Mouse (Mus musculus): ENCODE data around the gene Tubb4b. TPM values are rescaled to one million over a fixed set of nuclear protein-coding genes. Genes with fewer than 3 reads are reported as not detected.

Tubb4b gene
- total RNA-seq, 2 experiments from 2014 or later: 317 to 329 TPM

DNA sequence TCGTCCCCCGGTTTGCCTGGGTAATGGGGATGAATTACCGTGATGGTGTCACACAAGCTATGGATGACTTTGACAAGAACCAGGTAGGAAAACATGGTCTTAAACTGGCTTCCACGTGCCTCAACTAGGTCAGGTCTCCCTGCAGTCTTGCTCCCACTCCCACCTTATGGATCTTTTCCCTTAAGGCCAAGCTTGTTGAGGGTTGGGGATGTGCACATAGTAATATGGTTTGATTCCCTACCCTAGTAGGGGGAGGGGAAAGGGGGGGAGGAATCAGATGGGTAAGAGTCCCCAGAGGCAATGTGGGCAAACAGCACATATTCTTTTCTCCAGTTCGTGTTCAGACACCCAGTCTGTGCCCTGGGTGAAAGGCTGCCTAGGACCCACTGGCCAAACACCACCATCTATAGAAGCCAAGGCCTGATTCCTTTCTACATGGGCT lies 3.1 kb downstream of the Tubb4b start:
- no peak overlapping the region for H3K27ac ChIP-seq
- no peak overlapping the region for H3K4me3 ChIP-seq
- DNase-seq (ENCODE audit: extremely low spot score in 1 of 2, low spot score in 2 of 2): no peak
- intact Hi-C loops (cut with DNase I): no loop called here
- no peak for TF ChIP-seq CTCF (IDR thresholded peaks at IDR 0.05)

GRCm38 (mm10) chr2:25218445-25218844 lies 6.1 kb downstream of the Tubb4b start, which contains the start of gene Fam166a:
Fam166a (plus strand) TSS chr2:25218745.
- TF ChIP-seq CTCF (IDR thresholded peaks at IDR 0.05): no peak
- DNase-seq (ENCODE audit: extremely low spot score in 1 of 2, low spot score in 2 of 2): no peak
- H3K4me3 ChIP-seq: no peak within 1 kb of the TSS
- no peak within 1 kb of the TSS for H3K27ac ChIP-seq
- intact Hi-C loops (cut with DNase I): no loop called here

- no peak overlapping the region for H3K4me3 ChIP-seq
- DNase-seq (ENCODE audit: extremely low spot score in 1 of 2, low spot score in 2 of 2): no peak
- H3K27ac ChIP-seq: no peak overlapping the region
- intact Hi-C loops (cut with DNase I): no loop called here
- no peak for TF ChIP-seq CTCF (IDR thresholded peaks at IDR 0.05)
These were observed 6.8 kb downstream of the Tubb4b start for GRCm38 (mm10) chr2:25217666-25218065.

DNA sequence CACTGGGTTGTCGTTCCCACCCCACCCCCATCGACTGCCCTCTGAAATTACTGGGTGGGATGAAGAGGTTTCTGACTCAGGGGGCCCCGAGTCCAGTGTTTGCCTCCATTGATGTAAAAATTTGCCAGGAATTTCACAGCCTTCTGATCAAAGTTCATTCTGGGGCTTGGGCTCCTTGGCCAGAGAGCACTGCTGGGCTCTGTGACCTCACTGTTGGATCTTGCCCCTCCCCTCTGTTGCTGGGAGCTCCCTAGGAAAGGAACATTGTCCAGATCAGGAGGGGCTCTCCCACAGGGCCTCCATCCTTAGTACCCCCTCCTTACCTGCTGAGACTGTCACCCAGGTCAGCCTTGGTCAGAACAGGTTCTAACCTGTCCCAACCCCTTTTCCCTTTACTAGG lies 10.1 kb downstream of the Tubb4b start, which contains the start of gene Stpg3:
Gene Stpg3 (minus strand): TSS at position 194 of the 400 bp plus-strand sequence.
- H3K27ac ChIP-seq: no peak within 1 kb of the TSS
- H3K4me3 ChIP-seq: no peak within 1 kb of the TSS
- DNase-seq (ENCODE audit: extremely low spot score in 1 of 2, low spot score in 2 of 2): no peak
- no peak for TF ChIP-seq CTCF (IDR thresholded peaks at IDR 0.05)
- intact Hi-C loops (cut with DNase I): no loop called here

GRCm38 (mm10) chr2:25213266-25213865 lies 11.1 kb downstream of the Tubb4b start:
- H3K4me3 ChIP-seq: no peak overlapping the region
- TF ChIP-seq CTCF (IDR thresholded peaks at IDR 0.05): no peak
- no peak for DNase-seq (ENCODE audit: extremely low spot score in 1 of 2, low spot score in 2 of 2)
- no peak overlapping the region for H3K27ac ChIP-seq
- intact Hi-C loops (cut with DNase I): no loop called here

GRCm38 (mm10) chr2:25211121-25211670 lies 13.3 kb downstream of the Tubb4b start, which contains the start of gene Nelfb:
Nelfb (minus strand) TSS chr2:25211489.
- H3K4me3 ChIP-seq: peak within 1 kb of the TSS; percentile 97
- intact Hi-C loops (cut with DNase I): loop anchor here (2.0 kb wide), 1 partner anchor 14 kb away; the partner anchor contains the start of gene Tubb4b
- peak within 1 kb of the TSS; percentile 98 for H3K27ac ChIP-seq
- DNase-seq (ENCODE audit: extremely low spot score in 1 of 2, low spot score in 2 of 2): peak; percentile 81 to 82
- TF ChIP-seq CTCF (IDR thresholded peaks at IDR 0.05): no peak

DNA sequence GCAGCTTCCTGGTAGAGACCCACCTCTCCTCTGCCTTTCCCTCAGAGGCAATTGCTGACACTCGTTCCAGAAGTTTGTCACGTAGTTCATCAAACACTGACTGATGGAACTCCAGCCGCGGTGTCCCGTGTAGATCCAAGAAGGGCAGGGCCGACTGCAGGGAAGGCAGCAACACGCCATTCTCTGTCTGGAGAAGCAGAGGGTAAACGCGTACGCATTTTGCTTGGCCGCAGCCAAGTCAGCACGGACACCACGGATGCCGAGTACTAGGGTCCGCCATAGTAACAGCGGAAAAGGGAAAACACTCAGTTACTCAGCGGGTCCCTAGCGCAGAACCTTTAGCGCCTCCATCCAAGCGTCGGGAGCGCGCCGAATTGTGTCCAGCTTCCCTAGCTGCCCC lies 13.8 kb downstream of the Tubb4b start:
- intact Hi-C loops (cut with DNase I): loop anchor here (2.0 kb wide), 1 partner anchor 14 kb away; the partner anchor contains the start of gene Tubb4b
- no peak for TF ChIP-seq CTCF (IDR thresholded peaks at IDR 0.05)
- Histone ChIP-seq H3K27ac (peak overlapping the region; percentile 98), H3K4me3 (peak overlapping the region; percentile 97)
- no peak for DNase-seq (ENCODE audit: extremely low spot score in 1 of 2, low spot score in 2 of 2)

- intact Hi-C loops (cut with DNase I): no loop called here
- no peak for TF ChIP-seq CTCF (IDR thresholded peaks at IDR 0.05)
These were observed 16.9 kb downstream of the Tubb4b start for GRCm38 (mm10) chr2:25207593-25207992.

GRCm38 (mm10) chr2:25203631-25204214 lies 20.8 kb downstream of the Tubb4b start:
- DNase-seq (ENCODE audit: extremely low spot score in 1 of 2, low spot score in 2 of 2): no peak
- TF ChIP-seq CTCF (IDR thresholded peaks at IDR 0.05): peak; percentile 17
- Histone ChIP-seq H3K27ac (no peak overlapping the region), H3K4me3 (no peak overlapping the region)
- intact Hi-C loops (cut with DNase I): no loop called here

More at GRCm38 (mm10) chr2:25207593-25207992, 16.9 kb downstream of the Tubb4b start:
- Histone ChIP-seq H3K4me3 (no peak overlapping the region), H3K27ac (no peak overlapping the region)
- DNase-seq (ENCODE audit: extremely low spot score in 1 of 2, low spot score in 2 of 2): no peak

DNA sequence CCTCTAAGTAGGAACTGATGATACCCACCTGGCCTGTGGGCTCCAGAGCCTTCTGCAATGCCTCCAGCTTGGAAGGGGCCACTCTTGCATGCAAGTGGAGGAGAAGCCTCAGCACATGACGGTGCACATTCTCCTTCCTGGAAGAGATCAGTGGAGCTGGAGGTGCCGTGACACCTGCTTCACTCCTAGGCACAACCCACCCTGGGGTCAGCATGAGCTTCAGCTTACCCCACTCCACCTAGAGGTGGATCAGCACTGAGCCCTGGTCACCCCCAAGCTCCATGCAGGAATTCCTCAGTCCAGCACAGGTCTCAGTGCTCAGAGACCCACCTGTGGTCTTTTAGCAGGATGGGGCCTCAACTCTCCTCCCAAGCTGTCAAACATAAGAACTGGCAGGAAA lies 23.9 kb downstream of the Tubb4b start:
- no peak for DNase-seq (ENCODE audit: extremely low spot score in 1 of 2, low spot score in 2 of 2)
- no peak overlapping the region for H3K27ac ChIP-seq
- no peak overlapping the region for H3K4me3 ChIP-seq
- TF ChIP-seq CTCF (IDR thresholded peaks at IDR 0.05): no peak
- intact Hi-C loops (cut with DNase I): no loop called here

DNA sequence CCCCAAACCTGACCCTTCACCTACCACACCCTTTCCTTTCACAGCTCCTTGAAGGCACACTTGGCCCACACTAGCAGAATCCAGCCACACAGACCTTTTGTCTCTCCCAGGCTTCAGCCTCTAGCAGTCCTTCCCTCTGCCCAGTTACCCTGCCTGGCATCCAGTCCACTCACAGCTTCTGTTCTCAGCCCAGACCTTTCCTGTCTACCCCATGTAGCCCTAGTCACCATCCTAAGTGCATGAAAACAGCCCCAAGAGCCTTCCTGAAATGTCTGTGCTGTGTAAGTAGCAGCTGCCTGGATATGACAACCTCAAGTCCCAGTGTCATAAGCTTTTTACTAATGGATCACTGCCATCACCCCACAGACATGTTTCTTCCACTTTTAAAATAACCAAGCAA lies 26.6 kb downstream of the Tubb4b start:
- Histone ChIP-seq H3K4me3 (no peak overlapping the region), H3K27ac (no peak overlapping the region; the same call in 1 of the 2 replicates)
- TF ChIP-seq CTCF (IDR thresholded peaks at IDR 0.05): no peak
- no peak for DNase-seq (ENCODE audit: extremely low spot score in 1 of 2, low spot score in 2 of 2)
- intact Hi-C loops (cut with DNase I): no loop called here

DNA sequence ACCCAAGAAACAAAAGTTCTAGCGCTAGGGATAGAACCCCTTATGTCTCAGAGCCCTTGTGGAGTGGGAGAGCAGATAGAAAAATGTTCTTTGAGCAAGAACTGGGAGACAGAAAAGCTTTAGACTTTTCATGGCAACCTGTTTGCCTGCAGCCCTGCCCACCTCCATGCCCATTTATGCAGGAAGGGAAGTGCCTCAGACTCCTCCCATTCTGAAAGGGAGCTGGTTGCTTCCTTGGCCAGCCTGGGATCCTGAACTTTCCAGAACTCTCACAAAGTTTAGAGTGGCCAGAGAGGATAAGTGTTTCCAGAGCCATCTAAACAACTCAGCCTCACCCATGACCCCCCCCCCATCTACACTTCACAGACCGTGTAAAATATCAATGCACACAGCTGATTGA lies 27.3 kb downstream of the Tubb4b start:
- intact Hi-C loops (cut with DNase I): no loop called here
- H3K27ac ChIP-seq: peak overlapping the region; percentile 34; the same call in 1 of the 2 replicates

More for the DNA sequence above, 27.3 kb downstream of the Tubb4b start:
- DNase-seq (ENCODE audit: extremely low spot score in 1 of 2, low spot score in 2 of 2): no peak
- no peak for TF ChIP-seq CTCF (IDR thresholded peaks at IDR 0.05)
- H3K4me3 ChIP-seq: no peak overlapping the region

All from left cerebral cortex, adult 2 months (tissue).